Mouse (Mus musculus) left cerebral cortex, postnatal 10 days (tissue): ENCODE measurements around the gene Fbxo42. TPM values are rescaled to one million over a fixed set of nuclear protein-coding genes. Genes with fewer than 3 reads are reported as not detected.

Source experiments
- DNase-seq, 2 experiments: peaks; one replicate each; pipeline ENCODE4 v3.0.0; 2021 to 2022; ENCODE audit warnings: low spot score in 2 of 2, mixed read lengths in 1 of 2; ENCODE audit errors: extremely low spot score in 1 of 2
- intact Hi-C: fragments of 180-260 bp; cut with DNase I; formaldehyde crosslinking; loops from one replicate; pipeline ENCODE4 v1.15.1; 2025
- total RNA-seq, 2 experiments: library from RNA; stranded (reverse); gene quantifications; 2 replicates each; pipeline ENCODE4 v1.2.3; 2021

Gene Fbxo42
- total RNA-seq, 2 experiments from 2014 or later = 35.2 to 35.4 TPM

DNA sequence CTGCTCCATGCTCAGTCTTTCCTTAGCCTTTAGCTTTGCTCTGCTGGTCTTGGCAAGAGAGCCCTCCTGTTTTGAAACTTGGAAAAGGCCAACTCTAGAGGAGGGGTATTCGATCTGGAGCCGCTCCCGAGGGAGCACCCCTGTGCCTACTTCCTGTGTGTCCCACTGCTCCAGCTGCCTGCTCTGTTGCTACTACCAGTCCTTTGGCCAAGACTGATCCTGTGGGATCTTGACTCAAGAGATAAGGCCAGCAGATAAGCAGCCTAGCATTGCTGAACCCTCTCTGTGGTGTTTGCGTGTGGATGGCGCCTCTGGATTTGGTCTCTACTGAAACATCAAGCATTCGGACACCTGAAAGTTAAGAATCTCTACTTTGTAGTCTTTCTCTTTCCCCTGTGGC lies 54.5 kb downstream of the Fbxo42 start:
- DNase-seq = no peak
- intact Hi-C loops = loop anchor here (5.0 kb wide), 1 partner anchor 55 kb away; the partner anchor contains the start of gene Fbxo42

GRCm38 (mm10) chr4:141204580-141205061 lies 56.9 kb downstream of the Fbxo42 start:
- peak; percentile 16 to 24 for DNase-seq
- intact Hi-C loops = loop anchor here (5.0 kb wide), 1 partner anchor 57 kb away; the partner anchor contains the start of gene Fbxo42

DNA sequence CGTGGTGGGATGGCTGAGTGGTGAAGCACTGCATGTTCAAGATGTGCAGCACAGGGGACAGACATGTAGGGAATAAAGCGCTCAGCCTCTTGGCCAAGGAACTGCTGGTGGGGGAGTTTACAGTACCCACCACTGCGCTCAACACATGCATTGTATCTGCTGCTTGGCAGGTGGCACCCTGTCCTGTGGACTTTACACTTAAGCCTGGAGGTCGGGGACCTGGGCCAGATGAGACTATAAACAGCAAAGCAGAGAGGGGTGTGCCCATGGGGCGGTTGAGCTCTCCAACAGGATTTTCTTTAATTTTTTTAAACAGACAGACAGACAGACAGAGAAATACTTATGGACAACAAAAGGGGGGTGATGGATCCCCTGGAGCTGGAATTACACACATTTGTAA lies 59.4 kb downstream of the Fbxo42 start:
- intact Hi-C loops = no loop called here

DNA sequence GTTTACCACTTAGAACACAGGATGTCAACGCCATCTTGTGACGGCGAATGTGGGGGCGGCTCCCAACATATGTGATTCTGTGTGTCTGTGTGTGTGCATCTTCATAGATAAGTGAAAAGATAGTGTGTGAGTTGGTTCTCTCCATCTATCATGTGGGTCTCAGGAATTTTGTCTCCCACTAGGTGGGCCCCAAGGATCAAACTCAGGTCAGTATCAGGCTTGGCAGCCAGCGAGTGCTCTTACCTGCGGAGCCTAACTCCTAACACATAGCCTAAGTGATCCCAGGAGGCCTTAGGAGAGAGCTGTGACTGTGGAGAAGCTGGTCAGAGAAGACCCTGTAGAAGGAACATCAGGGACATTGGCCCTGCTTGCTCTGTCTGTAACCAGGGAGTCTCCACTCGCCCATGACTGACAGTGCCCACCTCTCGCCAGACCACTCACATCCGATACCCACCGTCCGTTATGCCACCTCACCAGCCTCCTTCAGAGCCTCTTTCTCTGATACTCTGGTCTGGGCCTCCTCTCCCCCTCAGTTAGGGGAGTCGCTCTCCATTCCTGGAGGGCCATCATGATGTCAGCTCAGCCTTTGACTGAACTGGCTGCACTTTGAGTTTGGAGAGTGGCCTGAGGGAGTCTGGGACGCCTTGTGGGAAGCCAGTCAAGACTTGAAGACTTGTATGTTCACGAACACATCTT lies 63.0 kb downstream of the Fbxo42 start:
- intact Hi-C loops = loop anchor here (10.0 kb wide), 1 partner anchor 154 kb away; the partner anchor contains the start of gene Fam131c
- no peak for DNase-seq

More for the DNA sequence above, 59.4 kb downstream of the Fbxo42 start:
- no peak for DNase-seq

DNA sequence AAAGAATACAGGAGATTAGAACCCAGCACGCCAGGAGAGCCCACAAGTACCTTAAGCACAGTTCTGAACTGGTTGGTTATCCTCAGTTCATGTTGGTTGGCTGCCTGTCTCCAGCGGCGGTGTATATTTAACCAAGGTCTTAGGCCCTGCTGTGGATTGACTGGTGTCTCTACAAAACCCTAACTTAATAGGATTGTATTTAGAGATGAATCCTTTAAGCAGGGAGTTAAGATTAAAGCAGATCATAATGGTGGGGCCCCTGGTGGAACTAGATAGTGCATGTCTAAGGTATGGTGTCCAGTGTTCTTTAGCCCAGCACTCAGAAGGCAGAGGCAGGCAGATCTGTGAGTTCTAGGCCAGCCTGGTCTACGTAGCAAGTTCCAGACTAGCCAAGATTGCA lies 63.9 kb downstream of the Fbxo42 start:
- no peak for DNase-seq
- intact Hi-C loops = loop anchor here (10.0 kb wide), 1 partner anchor 153 kb away; the partner anchor contains the start of gene Fam131c

DNA sequence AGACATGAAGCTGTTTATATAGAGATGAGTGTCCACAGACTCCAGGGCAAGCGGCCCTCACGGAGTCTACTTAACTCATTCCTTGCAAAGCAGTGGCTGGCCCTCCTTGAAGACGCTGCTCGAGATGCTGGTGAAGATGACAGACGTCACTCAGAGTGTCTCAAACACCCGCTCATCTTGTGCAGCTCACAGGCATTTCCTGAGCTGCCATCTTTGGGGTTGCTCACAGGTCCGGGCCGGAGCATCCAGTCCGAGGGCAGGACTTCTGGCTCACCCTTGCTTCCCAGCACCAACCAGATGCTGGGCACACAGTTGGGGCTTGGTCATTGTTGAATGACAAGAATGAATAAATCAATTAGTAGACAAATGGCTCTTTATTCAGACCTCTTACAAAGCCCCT lies 65.2 kb downstream of the Fbxo42 start:
- no peak for DNase-seq
- intact Hi-C loops = loop anchor here (10.0 kb wide), 1 partner anchor 152 kb away; the partner anchor contains the start of gene Fam131c

GRCm38 (mm10) chr4:141213342-141213741 lies 65.6 kb downstream of the Fbxo42 start:
- DNase-seq = no peak
- intact Hi-C loops = loop anchor here (10.0 kb wide), 1 partner anchor 151 kb away; the partner anchor contains the start of gene Fam131c

DNA sequence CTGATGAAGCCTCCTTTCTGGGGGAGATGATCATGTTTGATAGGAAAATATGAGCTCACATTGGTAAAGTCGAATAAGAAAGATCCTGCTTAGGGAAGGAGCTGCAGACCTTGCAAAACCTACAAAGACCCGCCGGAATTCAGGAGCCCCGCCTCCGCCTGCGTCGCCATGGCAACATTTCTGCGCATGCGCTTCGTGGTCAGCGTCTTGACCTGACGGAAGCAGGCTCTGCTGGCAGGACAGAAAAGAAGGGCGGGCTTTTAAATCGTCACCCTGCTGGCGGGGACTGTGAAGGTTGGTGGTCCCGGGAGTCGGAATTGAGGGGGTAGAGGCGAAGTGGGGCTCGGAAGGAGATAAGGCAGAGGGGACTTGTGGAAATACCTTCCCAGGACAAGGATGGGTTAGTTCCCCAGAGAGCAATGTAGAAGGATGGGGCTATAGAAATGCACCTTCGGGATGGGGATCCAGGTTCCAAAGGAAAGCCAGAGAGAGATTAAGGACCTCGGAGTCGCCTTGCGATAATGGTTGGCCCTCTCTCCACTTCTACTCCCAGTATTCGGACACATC lies 66.1 kb downstream of the Fbxo42 start, which contains the start of gene Rsg1:
Rsg1 (plus strand) TSS at position 187 of the 567 bp plus-strand sequence.
- DNase-seq = peak; percentile 92 to 95
- intact Hi-C loops = loop anchor here (10.0 kb wide), 1 partner anchor 151 kb away; the partner anchor contains the start of gene Fam131c

DNA sequence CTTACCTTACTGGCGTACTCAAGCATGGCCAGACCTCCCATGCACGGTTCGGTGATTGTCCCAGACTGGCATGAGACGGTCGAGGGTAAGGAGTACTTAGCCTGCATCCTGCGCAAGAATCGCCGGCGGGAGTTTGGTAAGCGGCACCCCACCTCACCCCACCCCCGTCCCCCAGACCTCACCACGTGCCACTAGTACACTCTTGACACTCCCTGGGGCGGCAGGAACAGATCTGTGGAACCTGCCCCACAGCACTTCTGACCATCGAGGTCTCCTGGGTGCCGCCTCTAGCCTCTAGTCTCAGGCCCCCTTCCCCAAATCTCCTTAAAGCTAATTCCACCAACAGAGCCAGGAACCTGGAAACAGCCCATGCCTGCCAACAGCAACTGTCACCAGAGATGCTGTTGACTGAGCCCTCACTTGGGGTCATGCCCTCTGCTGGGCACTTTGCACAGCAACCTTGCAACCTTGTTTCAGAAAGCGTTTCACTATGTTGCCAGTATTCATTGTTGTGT lies 66.7 kb downstream of the Fbxo42 start:
- intact Hi-C loops = loop anchor here (10.0 kb wide), 1 partner anchor 150 kb away; the partner anchor contains the start of gene Fam131c
- DNase-seq = no peak

DNA sequence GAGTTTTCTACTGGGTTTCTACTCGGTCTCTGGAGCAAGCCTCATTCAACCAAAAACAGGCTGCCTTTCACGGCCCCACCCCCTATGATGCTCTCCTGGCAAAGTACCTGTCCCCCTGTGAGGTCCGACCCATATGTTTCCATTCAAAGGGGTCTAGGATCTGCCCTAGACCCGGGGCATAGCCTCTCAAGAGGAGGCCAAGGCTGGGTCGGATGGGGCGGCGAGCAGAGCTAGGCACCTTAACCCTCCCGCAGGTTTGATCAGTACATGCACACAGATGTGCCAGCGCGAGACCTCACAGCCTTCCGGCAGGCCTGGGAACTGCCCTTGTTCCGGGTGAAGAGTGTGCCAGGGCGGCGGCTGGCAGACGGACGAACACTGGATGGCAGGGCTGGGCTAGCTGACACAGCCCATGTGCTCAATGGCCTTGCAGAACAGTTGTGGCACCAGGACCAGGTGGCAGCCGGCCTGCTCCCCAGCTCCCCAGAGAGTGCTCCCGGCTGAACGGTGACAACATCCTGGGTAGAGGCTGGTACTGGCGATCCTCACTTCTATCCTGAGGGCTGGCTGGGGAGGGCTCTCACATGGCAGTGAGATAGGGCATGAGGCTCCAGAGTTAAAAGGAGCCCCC lies 72.0 kb downstream of the Fbxo42 start:
- intact Hi-C loops = loop anchor here (10.0 kb wide), 1 partner anchor 145 kb away; the partner anchor contains the start of gene Fam131c
- DNase-seq = no peak

DNA sequence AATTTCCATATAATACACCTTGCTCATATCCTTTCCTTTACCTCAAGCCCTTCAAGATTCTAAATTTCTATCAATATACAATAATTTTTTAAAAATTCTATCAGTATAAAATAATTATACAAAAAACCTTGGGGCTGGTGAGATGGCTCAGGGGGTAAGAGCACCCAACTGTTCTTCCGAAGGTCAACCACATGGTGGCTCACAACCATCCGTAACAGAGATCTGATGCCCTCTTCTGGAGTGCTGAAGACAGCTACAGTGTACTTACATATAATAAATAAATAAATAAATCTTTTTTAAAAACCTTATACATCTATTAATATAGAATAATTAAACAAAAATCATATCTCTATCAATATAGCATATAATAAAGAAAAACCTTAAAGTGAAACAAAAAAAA lies 74.1 kb downstream of the Fbxo42 start:
- intact Hi-C loops = no loop called here
- DNase-seq = no peak

GRCm38 (mm10) chr4:141222752-141223151 lies 75.0 kb downstream of the Fbxo42 start:
- DNase-seq = no peak
- intact Hi-C loops = no loop called here

DNA sequence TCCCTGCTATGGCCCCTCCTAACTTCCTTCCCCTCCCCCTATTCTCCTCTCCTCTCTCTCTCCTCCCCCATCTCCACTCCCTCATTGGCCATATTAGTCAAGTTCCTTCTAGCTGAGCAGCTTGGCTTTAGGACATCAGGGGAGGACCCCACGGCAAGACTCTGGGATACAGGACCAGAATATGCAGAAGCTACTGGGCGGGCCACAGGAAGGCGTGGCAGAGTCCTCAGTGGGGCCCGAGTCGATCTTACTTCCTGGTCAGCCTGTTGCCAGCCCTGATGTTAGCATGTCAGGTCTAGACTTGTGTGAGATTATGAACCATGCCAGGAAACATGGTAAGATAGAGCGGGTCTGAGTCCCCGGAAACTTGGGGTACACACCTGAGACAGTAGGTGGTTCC lies 81.0 kb downstream of the Fbxo42 start:
- DNase-seq = no peak
- intact Hi-C loops = no loop called here

GRCm38 (mm10) chr4:141233196-141233595 lies 85.5 kb downstream of the Fbxo42 start:
- intact Hi-C loops = no loop called here

GRCm38 (mm10) chr4:141235537-141236111 lies 87.9 kb downstream of the Fbxo42 start:
- no peak for DNase-seq
- intact Hi-C loops = no loop called here

More at GRCm38 (mm10) chr4:141233196-141233595, 85.5 kb downstream of the Fbxo42 start:
- DNase-seq = no peak

DNA sequence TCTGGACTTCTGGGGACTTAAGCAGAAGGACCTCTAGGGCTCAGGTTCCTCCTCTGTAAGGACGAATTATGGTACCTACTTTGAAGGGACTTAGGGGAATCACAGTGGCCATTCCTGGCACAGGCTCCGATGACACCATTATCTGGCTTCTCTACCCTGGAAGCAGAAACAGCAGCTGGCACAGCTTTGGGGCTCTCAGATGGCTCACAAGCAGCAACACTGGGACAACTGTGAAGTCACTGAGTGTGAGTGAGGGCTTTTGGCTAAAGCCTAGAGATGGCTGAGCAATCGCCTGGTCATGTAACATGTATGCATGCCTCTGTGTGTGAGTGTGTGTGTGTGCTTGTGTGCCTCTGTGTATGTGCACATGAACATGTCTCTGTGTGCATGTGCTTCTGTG lies 89.1 kb downstream of the Fbxo42 start:
- DNase-seq = no peak
- intact Hi-C loops = no loop called here

- intact Hi-C loops = no loop called here
- DNase-seq = no peak
Observed at GRCm38 (mm10) chr4:141238492-141239387, 91.0 kb downstream of the Fbxo42 start.
